Mouse (Mus musculus) ES-E14 (cell line): ENCODE measurements around the gene Fbxl8. TPM values are rescaled to one million over a fixed set of nuclear protein-coding genes. Genes with fewer than 3 reads are reported as not detected.
A peak's percentile ranks its signal among the peaks of the same experiment; 100 is the strongest.

Source experiments
- DNase-seq: peaks from one replicate; pipeline ENCODE4 v3.0.0-alpha.2; 2013; ENCODE audit warnings: low read depth, low spot score
- H3K27ac ChIP-seq: 2 replicates; pipeline ENCODE4 v1.5.1; 2012; ENCODE audit warnings: low read depth, mild to moderate bottlenecking, low read length, moderate library complexity, mixed read lengths; ENCODE audit not compliant: poor library complexity, insufficient read depth, severe bottlenecking
- H3K36me3 ChIP-seq: 2 replicates; pipeline ENCODE4 v1.6.1; 2012; ENCODE audit warnings: mild to moderate bottlenecking, low read length, moderate library complexity, mixed read lengths; ENCODE audit not compliant: control insufficient read depth, poor library complexity, insufficient read depth, severe bottlenecking
- H3K4me1 ChIP-seq, 2 experiments: fragments of 150-350 bp in 1 of 2; sonication (generic) in 1 of 2; 2 replicates each; pipeline ENCODE4 v1.6.1; 2012; ENCODE audit warnings: low read length in 2 of 2, mild to moderate bottlenecking in 1 of 2, mixed read lengths in 1 of 2; ENCODE audit not compliant: control insufficient read depth in 2 of 2, insufficient read depth in 2 of 2, poor library complexity in 1 of 2
- H3K4me3 ChIP-seq, 2 experiments: fragments of 150-350 bp in 1 of 2; sonication (generic) in 1 of 2; 2 replicates each; pipeline ENCODE4 v1.5.1; 2012; ENCODE audit warnings: low read length in 2 of 2, low read depth in 1 of 2, mild to moderate bottlenecking in 1 of 2, mixed read lengths in 1 of 2; ENCODE audit not compliant: insufficient read depth in 1 of 2, poor library complexity in 1 of 2, severe bottlenecking in 1 of 2
- H3K9ac ChIP-seq: 2 replicates; pipeline ENCODE4 v1.6.1; 2012; ENCODE audit warnings: low read depth, mild to moderate bottlenecking, low read length, mixed read lengths; ENCODE audit not compliant: poor library complexity, insufficient read depth, severe bottlenecking
- H3K9me3 ChIP-seq: fragments of 150-350 bp; sonication (generic); 2 replicates; pipeline ENCODE4 v1.6.1; 2012; ENCODE audit warnings: low read depth, mild to moderate bottlenecking, low read length; ENCODE audit not compliant: control insufficient read depth, insufficient read depth
- CHD2 ChIP-seq: IDR thresholded peaks from 2 replicates; pipeline ENCODE4 v1.6.1; 2014; ENCODE audit warnings: mild to moderate bottlenecking, low read depth, low read length, inconsistent platforms
- HCFC1 ChIP-seq: IDR thresholded peaks from 2 replicates; pipeline ENCODE4 v1.6.1; 2012; ENCODE audit warnings: low read length, inconsistent platforms, borderline replicate concordance; ENCODE audit not compliant: insufficient read depth
- MAFK ChIP-seq: IDR thresholded peaks from 2 replicates; pipeline ENCODE4 v1.6.1; 2014; ENCODE audit warnings: mild to moderate bottlenecking, low read depth, low read length, inconsistent platforms; ENCODE audit not compliant: insufficient read depth
- ZC3H11A ChIP-seq: IDR thresholded peaks from 2 replicates; pipeline ENCODE4 v1.6.1; 2012; ENCODE audit warnings: low read depth, mild to moderate bottlenecking, inconsistent platforms, low read length, borderline replicate concordance
- ZNF384 ChIP-seq: IDR thresholded peaks from 2 replicates; pipeline ENCODE4 v1.6.1; 2012; ENCODE audit warnings: low read depth, low read length, inconsistent platforms
- in situ Hi-C, 2 experiments: fragments of 600-800 bp; cut with MboI; formaldehyde crosslinking; loops; one replicate each; pipeline ENCODE4 v1.15.1; 2025; ENCODE audit warnings: low sequenced_read_pairs in 2 of 2, inconsistent platforms in 1 of 2; ENCODE audit not compliant: unreplicated experiment in 2 of 2
- total RNA-seq: library from RNA; depleted of rRNA; stranded (reverse); fragments of 300-350 nt; gene quantifications from 2 replicates; pipeline ENCODE4 v1.2.3, GENCODE M21; 2012

Gene Fbxl8
- total RNA-seq, 1 experiment, result 2.3 TPM

GRCm38 (mm10) chr8:105292471-105292870, 28.0 kb downstream of the Fbxl8 start:
- DNase-seq, result no peak
- TF ChIP-seq ZC3H11A (no peak), ZNF384 (no peak), CHD2 (no peak), HCFC1 (no peak)
- H3K4me1 ChIP-seq, result peaks cover 2 to 36% of the 10 kb centered on the region in 2 experiments; a peak in 3 of 4 replicates
- H3K36me3 ChIP-seq, result no peaks in the 10 kb centered on the region; the same call in 1 of the 2 replicates
- H3K9me3 ChIP-seq, result no peaks in the 10 kb centered on the region
- no peak overlapping the region for H3K27ac ChIP-seq
- H3K4me3 ChIP-seq, result peak overlapping the region in 1 of 2 experiments; percentile 52; a peak in 1 of 4 replicates
- H3K9ac ChIP-seq, result no peak overlapping the region
- in situ Hi-C loops, result no loop called here

GRCm38 (mm10) chr8:105293405-105293804, 29.0 kb downstream of the Fbxl8 start:
- Histone ChIP-seq H3K4me1 (peaks cover 2 to 37% of the 10 kb centered on the region in 2 experiments; a peak in 3 of 4 replicates), H3K27ac (no peak overlapping the region), H3K4me3 (peak overlapping the region; percentile 52 to 53; a peak in 3 of 4 replicates), H3K9ac (peak overlapping the region; percentile 21), H3K36me3 (no peaks in the 10 kb centered on the region; the same call in 1 of the 2 replicates), H3K9me3 (no peaks in the 10 kb centered on the region)
- TF ChIP-seq HCFC1 (no peak), MAFK (no peak), CHD2 (no peak), ZNF384 (no peak), ZC3H11A (no peak)
- DNase-seq, result no peak
- in situ Hi-C loops, result no loop called here

GRCm38 (mm10) chr8:105294776-105295175, 30.3 kb downstream of the Fbxl8 start:
- Histone ChIP-seq H3K9ac (no peak overlapping the region), H3K9me3 (no peaks in the 10 kb centered on the region), H3K36me3 (peaks cover 5% of the 10 kb centered on the region), H3K4me3 (peak overlapping the region in 1 of 2 experiments; percentile 57; a peak in 1 of 4 replicates), H3K4me1 (peaks cover 2 to 34% of the 10 kb centered on the region in 2 experiments; a peak in 3 of 4 replicates), H3K27ac (no peak overlapping the region)
- no peak for TF ChIP-seq ZC3H11A
- no peak for TF ChIP-seq HCFC1
- TF ChIP-seq CHD2, result no peak
- TF ChIP-seq MAFK, result no peak
- TF ChIP-seq ZNF384, result no peak
- in situ Hi-C loops, result no loop called here
- no peak for DNase-seq

GRCm38 (mm10) chr8:105295256-105295655, 30.8 kb downstream of the Fbxl8 start:
- no peak for DNase-seq
- no peak overlapping the region for H3K27ac ChIP-seq
- H3K9ac ChIP-seq, result peak overlapping the region; percentile 18; the same call in 1 of the 2 replicates
- in situ Hi-C loops, result no loop called here
- H3K4me3 ChIP-seq, result peak overlapping the region; percentile 36 to 57; a peak in 3 of 4 replicates
- peaks cover 2 to 32% of the 10 kb centered on the region in 2 experiments; a peak in 3 of 4 replicates for H3K4me1 ChIP-seq
- no peaks in the 10 kb centered on the region for H3K9me3 ChIP-seq
- H3K36me3 ChIP-seq, result peaks cover 10% of the 10 kb centered on the region
- TF ChIP-seq CHD2 (no peak), HCFC1 (no peak), ZC3H11A (no peak), ZNF384 (no peak), MAFK (no peak)
